Mouse (Mus musculus) urinary bladder, postnatal 14 days (tissue): ENCODE data around the gene Phf1.
"Not testable (repeated sequence)": the region's sequence is repeated elsewhere in the genome, so short reads cannot be mapped to it uniquely, and the experiment has no call there.

Experiments
- DNase-seq: peaks from one replicate; pipeline ENCODE4 v3.0.0; 2021; ENCODE audit warnings: low spot score

The Phf1 gene

GRCm38 (mm10) chr17:26932839-26933398, at the start of gene Phf1:
Phf1 (plus strand) TSS chr17:26933052.
- DNase-seq, result peak; percentile 99

- no peak for DNase-seq
These were observed 49.3 kb upstream of the Phf1 start for GRCm38 (mm10) chr17:26883585-26883984.

GRCm38 (mm10) chr17:26884995-26885926, 47.6 kb upstream of the Phf1 start:
- DNase-seq, result peak; percentile 82

- peak; percentile 86 for DNase-seq
These were observed 46.7 kb upstream of the Phf1 start for GRCm38 (mm10) chr17:26886047-26886749.

- DNase-seq, result no peak
These were observed 44.9 kb upstream of the Phf1 start for GRCm38 (mm10) chr17:26887926-26888325.

- no peak for DNase-seq
These were observed 40.0 kb upstream of the Phf1 start for GRCm38 (mm10) chr17:26892635-26893375.

GRCm38 (mm10) chr17:26893492-26893891, 39.4 kb upstream of the Phf1 start:
- DNase-seq, result no peak

GRCm38 (mm10) chr17:26894342-26894741, 38.5 kb upstream of the Phf1 start:
- no peak for DNase-seq

GRCm38 (mm10) chr17:26895578-26895977, 37.3 kb upstream of the Phf1 start:
- peak; percentile 72 for DNase-seq

GRCm38 (mm10) chr17:26900916-26901315, 31.9 kb upstream of the Phf1 start:
- DNase-seq, result no peak

- DNase-seq, result no peak
These were observed 28.5 kb upstream of the Phf1 start for GRCm38 (mm10) chr17:26904320-26904719.

- DNase-seq, result not testable (repeated sequence)
These were observed 25.3 kb upstream of the Phf1 start for GRCm38 (mm10) chr17:26907506-26907905.

GRCm38 (mm10) chr17:26915248-26915647, 17.6 kb upstream of the Phf1 start:
- DNase-seq, result no peak

- DNase-seq, result peak; percentile 100
These were observed 16.0 kb upstream of the Phf1 start, which contains the start of gene Kifc5b for GRCm38 (mm10) chr17:26916711-26917482. Kifc5b (plus strand) TSS chr17:26917091.

GRCm38 (mm10) chr17:26917560-26917959, 15.3 kb upstream of the Phf1 start:
- not testable (repeated sequence) for DNase-seq

- DNase-seq, result no peak
These were observed 14.5 kb upstream of the Phf1 start for GRCm38 (mm10) chr17:26918343-26918742.

GRCm38 (mm10) chr17:26919516-26919915, 13.3 kb upstream of the Phf1 start:
- DNase-seq, result not testable (repeated sequence)

- not testable (repeated sequence) for DNase-seq
These were observed 10.5 kb upstream of the Phf1 start for GRCm38 (mm10) chr17:26922368-26922767.

GRCm38 (mm10) chr17:26925414-26925813, 7.4 kb upstream of the Phf1 start:
- DNase-seq, result not testable (repeated sequence)

GRCm38 (mm10) chr17:26931795-26932194, 1.1 kb upstream of the Phf1 start:
- peak; percentile 56 for DNase-seq

- no peak for DNase-seq
These were observed 567 bp downstream of the Phf1 start for GRCm38 (mm10) chr17:26933419-26933818.
